Mouse (Mus musculus) retina, postnatal 1 day (tissue): ENCODE measurements around the gene Bcl2l2.

Source experiments
- DNase-seq: peaks from one replicate; pipeline ENCODE4 v3.0.0-alpha.2; 2012

Gene Bcl2l2

DNA sequence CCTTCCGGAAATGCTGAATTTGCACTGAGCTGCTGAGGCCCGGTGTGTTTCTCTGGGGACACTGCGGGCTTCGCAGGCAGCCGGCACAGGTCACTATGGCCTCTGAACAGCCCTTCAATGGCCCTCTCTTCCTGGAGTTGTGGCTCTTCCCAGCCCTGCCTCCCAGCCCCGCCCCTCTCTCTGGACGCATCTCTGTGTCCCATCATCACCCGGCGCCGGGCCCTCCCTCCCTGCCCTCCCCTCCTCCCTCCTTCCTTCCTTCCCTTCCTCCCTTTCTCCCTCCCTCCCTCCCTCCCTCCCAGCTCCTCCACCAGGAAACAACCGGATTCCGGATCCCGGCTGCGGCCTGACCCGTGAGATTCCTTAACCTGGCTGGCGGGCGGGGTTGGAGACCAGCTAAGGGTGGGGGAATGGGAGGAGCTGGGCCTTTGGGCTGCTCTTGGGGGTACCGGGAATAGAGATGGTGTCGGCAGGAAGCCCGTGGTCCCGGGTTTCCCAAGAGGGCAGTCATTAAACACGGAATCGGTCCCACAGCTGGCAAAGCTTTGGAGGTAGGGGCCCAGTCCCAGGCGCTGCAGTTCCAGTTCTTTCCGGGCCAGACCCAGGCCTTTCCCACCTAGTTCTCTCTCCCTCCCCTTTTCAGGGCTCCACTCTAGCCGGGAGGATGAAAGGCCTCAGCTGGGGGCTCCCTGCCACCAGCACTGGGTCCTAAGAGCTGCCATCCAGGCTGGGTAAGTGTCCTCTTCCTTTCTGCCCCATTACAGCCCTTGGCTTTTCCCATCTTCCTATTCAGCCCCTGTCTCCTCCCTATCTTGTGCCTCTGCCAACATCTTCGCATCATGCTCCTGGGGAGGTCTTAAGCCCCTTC lies at the start of gene Bcl2l2, which contains the start of gene Gm20521:
Gene Bcl2l2 (plus strand): TSS at position 224 of the 868 bp plus-strand sequence.
Gene Gm20521 (plus strand): TSS at position 288 of the 868 bp plus-strand sequence.
- DNase-seq: peak; percentile 94

DNA sequence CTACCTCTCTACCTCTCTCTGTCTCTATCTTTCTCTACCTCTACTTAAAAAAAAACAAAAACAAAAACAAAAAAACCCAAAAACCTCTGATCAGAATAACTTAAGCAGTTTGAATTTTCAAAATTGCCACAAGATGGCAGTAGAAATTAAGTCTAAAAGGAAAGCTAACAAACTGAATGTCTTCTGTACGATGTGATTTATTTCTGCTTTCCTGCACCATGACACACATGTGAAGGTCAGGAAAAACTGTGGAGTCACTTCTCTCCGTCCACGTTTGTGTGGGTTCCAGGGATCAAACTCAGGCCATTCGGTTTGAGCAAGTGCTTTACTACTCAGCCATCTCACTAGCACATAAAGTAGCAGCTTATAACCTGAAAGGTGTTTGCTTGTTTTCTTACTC lies 39.7 kb upstream of the Bcl2l2 start:
- peak; percentile 80 for DNase-seq

DNA sequence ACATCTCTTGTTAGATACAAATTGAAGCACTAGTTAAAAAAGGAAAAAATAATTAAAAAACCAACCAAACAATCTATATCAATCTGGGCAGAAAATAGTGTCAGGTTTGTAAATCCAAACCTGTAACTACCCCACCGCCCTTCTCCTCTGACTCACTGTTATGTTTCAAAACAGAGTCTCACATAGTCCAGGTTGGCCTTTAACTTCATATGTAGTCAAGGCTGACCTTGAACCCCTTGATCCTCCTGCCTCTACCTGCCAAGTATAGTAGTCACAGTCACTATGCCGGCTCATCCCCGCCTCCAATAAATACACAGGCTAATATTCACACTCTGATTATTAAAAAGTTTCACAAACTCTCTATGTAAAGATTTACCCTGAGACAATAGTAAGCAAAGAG lies 27.5 kb upstream of the Bcl2l2 start:
- DNase-seq: no peak

DNA sequence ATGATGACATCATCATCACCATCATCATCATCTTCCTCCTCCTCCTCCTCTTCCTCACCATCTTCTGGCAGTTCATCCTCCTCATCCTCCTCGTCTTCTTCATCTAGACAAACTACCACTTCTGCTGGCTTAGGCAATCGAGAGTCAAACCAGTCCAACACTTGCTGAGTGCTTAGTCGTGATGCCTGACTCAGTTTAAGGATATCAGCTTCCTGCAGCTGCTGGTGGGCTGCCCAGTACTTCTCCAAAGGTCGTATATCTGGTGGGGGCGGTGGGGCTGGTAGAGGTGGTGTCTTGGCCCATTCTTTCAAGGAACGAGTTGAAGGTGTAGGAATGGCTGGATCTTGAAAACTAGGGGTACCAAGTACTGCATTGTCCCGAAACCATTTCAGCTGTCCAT lies 26.5 kb upstream of the Bcl2l2 start:
- no peak for DNase-seq

DNA sequence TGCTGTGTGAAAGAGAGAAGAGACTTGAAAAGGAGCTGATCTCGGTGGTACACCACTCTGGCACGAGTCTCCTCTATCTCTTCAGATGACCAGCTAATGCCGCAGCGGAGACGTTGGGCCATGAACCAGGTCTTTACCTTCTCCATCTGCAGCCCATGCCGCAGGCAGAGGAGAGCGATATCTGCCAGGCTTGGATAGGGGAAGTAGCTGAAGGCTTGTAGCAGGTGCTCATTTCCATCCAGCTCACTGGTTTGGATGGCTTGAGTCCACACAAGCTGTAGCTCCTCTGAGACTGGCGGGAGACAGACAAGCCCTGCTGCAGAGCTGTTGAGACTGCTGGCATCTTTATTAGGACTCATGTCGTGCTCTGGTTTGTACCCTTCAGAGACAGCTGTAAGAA lies 25.3 kb upstream of the Bcl2l2 start:
- no peak for DNase-seq

DNA sequence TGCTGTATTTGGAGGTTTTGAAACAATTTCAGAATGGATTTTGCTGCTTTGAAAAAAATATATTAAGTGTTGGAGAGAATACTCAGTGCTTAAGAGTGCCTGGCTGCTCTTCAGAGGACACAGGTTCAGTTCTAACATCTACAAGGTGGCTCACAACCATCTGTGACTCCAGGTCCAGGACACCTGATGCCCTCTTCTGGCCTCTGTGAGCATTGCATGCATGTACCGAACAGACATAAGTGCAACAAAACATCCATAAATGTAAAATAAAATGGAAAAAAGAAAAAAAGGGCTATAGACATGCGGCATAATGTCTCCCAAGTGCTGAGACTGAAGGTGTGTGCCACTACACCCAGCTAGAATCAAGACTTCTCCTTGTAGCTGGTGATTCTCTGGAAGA lies 22.7 kb upstream of the Bcl2l2 start:
- peak; percentile 65 for DNase-seq

DNA sequence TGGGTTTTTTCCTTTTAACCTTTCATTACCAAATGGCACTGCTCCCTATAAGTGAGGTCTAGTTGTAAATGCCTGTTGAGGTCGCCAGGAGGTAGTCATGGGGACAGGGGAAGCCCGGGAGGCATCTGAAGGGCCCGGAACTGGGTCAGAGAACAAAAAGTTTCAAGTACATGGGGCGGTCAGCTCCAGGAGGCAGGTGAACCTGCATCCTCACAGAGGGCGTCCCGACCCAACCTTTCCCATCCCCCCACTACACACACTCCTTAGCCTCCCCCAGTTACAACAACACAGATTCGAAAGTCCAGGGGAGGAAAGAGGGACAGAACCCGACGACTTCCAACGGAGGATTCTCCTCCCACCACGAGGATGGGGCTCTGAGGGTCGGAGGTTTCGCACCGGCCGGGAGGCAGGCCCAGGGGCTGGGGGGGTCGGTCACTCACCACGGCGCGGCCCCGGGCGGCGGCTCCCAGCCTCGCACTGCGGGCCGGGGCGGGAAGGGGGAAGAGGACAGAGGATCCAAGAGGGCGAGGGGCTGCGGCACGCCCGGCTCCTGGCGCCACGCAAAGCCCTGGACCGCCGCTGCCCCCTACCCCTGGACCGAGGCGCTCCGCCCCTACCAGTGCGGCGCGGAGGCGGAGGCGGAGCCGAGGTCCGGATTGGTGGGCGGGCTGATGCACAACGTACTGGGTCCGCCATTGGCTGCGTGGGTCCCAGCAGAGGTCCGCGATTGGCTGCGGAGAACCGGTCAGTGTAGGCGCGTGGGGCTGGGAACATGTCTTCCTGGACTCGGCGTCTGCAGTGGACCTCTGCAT lies 19.5 kb upstream of the Bcl2l2 start:
- peak; percentile 96 for DNase-seq

DNA sequence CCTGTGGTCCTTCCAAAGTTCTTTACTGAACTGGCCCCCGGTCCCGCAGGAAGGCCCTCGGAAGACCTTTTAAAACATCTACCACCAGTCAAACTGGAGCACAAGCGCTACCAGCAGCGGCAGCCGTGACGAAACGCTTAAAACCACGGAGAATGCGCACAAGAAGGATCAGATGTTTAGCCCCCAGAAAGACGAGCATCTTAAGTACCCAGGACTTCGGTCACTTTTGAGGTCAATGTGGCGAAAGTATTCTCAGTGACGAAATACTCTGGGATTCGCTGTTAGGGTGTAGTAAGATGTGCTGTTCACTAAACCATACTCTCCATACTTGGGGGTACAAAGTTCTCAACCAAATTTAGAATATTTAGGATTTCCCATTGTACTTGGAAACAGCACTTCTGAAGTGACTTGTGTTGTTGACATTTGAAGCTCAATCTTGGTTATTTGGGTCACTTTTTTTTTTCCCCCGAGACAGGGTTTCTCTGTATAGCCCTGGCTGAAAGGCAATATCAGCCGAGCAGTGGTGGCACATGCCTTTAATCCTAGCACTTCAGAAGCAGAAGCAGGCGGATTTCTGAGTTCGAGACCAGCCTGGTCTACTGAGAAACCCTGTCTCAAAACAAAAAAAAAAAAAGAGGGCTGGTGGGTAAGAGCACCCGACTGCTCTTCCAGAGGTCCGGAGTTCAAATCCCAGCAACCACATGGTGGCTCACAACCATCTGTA lies 18.7 kb upstream of the Bcl2l2 start:
- peak; percentile 39 for DNase-seq

DNA sequence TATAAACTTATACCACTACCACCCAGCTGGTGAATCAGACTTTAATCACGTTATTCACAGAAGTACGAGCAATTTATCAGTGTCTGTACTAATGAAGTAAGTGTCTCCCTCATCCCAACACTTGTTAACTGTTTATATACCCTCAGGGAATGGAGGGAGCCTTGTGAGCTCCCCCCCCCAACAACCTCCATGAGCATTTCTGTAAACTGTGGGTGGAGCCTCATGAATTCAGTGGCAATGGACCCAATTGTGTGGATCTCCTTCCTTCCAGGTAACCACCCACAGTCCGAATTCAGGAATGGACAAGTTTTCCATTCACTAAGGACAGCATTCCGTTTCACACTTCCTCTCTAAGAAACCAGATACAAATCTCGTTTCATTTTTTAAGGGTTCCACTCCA lies 17.6 kb upstream of the Bcl2l2 start:
- DNase-seq: no peak

DNA sequence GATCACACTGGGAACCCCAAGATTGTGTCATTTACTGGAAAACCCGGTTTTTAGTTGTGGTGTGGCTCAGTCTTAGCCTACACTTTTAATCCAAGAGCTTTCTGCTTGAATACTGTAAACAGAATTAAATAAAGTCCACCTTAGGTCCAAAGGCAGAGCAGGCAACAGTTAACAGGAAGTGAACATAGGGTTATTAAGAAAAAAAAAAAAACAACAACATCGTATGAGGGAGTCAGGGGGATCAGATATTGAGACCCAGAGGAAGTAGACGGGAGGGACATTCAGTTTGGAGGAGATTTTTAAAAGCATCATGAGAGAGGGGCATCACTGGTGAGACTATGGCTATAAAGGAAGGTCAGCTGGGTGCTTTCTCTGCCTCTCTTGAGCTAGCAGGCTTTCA lies 16.9 kb upstream of the Bcl2l2 start:
- DNase-seq: no peak

DNA sequence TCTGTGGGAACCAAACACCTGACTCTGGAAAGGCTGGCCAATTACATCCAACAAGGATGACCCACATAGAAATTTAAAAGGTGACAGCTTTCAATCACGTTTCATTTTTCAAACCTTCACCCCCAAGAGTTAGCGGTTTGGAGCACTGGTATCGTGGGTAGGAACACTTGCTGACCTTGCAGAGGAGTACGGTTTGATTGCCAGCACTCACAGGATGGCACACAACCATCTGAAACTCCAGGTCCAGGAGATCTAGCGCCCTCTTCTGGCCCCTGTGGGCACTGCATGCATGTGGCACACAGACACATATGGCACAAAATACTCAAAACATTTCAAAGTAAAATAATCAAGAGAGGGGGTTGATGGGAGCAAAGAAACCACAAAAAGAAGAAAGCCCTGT lies 16.2 kb upstream of the Bcl2l2 start:
- peak; percentile 41 for DNase-seq

DNA sequence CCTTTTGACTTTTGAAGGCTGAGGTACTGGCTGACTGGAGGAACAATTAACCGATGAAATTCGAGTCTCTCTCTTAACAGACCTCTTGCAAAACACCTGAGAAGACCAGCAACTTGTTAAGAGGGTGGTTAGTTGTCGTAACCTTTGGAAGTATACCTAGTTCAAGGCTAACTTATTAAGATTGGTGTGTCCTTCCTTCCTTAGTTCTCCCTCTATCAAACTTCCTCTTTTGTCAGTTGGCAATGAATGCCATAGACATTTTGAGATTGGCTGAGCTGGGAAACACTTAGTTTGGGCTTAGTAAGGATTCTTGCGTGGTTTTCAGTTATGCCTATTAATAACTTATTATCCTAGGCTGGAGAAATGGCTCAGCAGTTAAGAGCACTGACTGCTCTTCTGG lies 15.2 kb upstream of the Bcl2l2 start:
- no peak for DNase-seq

DNA sequence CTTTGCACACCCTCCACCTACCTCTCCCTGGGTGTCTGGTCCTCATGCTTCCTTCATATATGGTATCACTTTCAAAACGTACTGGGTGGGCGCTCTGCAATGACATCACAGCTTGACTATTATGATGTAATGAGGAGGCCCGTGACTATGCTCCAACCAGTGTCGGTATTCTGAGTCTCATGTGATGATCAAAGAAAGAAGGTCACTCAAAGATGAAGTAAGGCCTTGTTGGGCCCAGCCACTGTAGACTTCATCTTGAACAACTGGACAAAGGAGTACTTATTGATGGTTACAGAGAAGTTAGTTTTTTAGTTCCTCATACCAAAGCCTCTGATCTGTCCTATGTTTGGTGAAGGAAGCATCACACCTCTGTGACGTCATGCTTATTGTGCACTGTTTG lies 12.3 kb upstream of the Bcl2l2 start, which contains the start of gene Homez:
Gene Homez (minus strand): TSS at position 101 of the 400 bp plus-strand sequence.
- DNase-seq: no peak

DNA sequence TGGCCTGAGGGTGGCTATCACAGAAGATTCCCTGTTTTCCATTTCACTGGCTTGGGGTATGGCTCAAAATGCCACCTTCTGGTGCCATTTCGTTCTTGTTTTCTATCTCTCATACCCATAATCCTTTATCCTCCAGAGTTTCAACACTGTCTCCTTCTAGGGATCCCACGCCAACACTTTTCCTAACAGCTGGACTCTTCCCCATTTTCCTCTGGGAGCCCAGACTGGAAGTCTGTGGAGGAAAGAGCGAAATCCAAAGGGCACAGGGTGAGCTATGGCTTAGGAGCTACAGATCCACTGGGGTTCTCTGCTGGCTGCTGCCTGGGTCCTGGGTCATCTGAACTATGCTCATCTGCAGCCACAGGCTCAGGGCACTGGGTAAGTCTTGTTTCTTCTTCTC lies 9.0 kb upstream of the Bcl2l2 start:
- DNase-seq: no peak

DNA sequence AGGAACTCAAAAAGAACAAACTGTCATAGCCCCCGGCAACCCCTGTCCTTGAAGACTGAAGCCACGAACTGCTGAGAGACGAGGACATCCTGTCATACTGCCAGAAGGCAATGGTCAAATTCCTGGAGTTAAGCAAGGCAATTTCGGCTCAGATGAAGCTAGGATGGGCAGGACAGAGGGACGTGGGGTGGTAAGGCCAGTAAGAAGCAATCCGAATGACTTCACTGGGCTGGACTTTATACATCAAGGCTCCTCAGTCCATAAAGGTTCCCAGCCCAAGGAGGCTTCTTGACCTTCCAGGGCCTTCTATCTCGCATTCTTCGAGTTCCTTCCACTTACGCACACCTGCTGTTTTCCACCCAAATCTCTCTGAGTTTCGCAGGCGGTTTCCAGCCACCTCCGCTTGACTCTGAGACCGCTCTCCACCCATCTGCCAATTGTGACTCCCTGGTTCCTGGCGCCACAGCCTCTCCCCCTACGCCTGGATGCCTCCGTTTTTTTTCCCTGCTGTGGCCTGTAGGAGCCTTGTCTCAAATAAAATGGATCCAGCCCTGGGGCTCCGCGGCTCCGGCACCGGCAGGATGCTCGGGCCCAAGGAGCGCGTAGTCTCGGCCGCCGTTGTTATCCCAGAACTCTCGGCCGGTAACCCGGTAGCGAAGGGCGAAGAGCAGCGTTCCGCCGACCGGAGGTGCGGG lies 7.2 kb upstream of the Bcl2l2 start:
- no peak for DNase-seq

DNA sequence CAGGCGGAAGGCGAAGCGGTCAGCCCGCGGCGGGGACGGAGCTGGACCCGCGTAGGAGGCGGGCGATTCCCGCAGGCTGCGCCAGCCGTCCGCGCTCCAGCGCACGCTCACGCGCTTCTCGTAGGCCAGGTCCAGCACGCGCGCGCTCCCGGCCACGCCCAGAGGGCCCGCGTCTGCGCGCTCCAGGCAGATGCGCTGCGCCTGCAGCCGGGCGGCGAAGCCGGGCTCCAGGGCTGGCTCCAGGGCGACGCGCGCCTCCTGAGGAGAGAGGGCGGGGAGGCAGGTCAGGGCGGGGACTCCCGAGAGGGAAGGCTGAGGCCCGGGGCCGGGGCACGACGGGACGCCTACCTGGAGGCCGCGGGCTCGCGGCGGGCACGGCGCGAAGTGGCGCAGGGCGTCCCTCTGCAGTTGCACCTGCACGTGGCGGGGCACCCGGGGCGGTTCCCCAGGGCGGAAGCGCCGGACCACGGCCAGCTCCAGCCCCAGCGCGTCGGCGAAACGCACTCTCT lies 6.6 kb upstream of the Bcl2l2 start:
- peak; percentile 95 for DNase-seq

DNA sequence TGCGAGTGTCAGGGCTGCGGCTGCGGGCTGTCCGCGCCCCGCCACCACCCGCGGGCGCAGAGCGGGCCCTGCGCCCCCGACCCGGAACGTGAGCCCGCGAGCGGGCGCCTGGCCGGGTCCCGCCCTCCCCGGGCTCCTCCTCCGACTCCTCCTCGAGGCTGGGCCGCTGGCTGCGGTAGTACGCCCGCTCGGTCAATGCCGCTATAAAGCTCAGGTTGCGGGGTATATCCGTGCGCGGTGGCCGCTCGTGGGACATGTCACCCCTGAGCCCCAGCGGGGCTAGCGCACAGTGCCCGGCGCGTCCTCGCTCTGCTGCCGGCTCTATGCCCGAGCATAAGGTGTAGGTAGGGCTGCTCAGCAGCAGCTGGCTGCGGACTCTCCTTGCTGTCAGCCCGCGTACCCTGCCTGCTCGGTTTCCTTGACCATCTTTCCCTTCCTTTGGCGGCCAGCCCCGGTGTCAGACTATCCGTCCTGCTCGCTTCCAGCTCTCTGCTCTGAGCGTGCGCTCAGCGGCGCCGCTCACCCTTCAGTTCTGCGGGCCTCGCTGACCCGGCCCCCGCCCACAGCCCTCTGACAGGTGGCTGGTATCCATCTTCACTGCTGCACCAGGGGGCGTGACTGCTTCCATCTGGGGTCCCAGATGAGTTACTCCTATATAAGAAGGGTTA lies 6.0 kb upstream of the Bcl2l2 start, which contains the start of gene Ppp1r3e:
Gene Ppp1r3e (minus strand): TSS at position 503 of the 668 bp plus-strand sequence.
- peak; percentile 79 for DNase-seq

DNA sequence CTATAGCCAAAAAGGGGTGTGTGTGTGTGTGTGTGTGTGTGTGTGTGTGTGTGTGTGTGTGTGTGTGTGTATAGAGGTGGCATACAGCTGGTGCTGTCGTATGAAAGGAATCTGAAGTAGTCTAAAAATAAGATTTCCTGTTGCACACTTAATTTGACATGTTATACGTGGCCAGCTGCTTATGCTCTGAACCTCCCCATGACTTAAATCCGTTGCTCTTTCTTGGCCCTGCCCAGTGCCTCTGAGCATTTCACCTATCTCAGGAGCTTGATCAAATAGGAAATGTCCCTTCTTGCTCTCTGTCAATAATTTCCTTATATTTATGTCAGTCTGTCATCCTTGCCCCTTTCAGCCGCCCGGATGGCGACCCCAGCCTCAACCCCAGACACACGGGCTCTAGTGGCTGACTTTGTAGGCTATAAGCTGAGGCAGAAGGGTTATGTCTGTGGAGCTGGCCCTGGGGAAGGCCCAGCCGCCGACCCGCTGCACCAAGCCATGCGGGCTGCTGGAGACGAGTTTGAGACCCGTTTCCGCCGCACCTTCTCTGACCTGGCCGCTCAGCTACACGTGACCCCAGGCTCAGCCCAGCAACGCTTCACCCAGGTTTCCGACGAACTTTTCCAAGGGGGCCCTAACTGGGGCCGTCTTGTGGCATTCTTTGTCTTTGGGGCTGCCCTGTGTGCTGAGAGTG lies 990 bp downstream of the Bcl2l2 start:
- DNase-seq: no peak

DNA sequence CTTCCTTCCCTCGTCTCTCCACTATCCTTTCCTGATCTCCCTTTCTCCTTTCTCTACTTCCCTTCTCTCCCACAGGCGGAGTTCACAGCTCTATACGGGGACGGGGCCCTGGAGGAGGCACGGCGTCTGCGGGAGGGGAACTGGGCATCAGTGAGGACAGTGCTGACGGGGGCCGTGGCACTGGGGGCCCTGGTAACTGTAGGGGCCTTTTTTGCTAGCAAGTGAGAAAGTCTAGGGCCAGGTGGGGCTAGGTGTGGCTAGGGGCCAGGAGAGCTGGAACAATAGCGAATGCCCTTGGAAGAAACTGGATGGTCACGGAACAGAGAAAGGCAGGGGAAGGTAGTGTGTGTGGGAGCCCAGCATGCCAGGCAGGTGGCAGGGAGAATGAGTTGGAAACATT lies 2.1 kb downstream of the Bcl2l2 start:
- no peak for DNase-seq

DNA sequence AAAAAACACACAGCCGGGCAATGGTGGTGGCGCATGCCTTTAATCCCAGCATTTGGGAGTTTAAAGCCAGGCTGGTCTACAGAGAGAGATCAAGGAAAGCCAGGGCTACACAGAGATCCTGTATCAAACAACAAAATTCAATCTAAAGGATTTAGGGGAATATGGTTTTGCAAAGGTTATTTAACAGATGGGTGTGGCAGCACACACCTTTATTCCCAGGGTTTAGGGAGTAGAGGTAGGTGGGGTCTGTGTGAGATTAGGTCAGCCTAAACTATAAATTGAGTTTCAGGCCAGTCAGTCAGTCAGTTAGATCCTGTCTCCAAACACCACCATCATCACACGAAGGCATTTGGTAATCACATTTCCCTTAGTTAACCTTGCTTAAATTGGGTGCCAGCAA lies 9.0 kb downstream of the Bcl2l2 start, which contains the start of gene Pabpn1:
Gene Pabpn1 (plus strand): TSS at position 301 of the 400 bp plus-strand sequence.
- DNase-seq: no peak

DNA sequence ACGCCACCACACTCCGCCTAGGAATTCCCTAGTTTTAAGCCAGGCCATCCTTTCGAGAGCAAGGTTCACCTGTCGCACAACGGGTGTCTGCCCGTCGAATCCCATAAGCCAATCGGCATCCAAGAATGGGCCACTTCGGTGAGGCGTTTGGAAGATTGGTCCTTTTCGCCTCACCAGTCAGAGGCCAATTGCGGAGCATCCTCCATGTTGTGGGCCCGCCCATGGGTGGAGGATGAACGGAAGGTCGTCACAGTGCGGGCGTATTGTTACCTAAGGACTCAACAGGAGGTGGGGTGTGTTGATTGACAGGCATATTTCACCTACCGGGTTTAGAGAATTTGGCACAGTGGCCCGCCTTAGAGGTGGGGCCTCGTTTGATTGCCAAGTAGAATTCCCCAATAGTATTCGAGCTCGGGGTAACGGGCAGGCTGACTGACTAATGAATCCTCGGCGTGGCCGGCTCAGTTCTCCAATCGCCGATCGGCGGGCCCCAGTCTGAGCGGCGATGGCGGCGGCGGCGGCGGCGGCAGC lies 10.5 kb downstream of the Bcl2l2 start:
- DNase-seq: peak; percentile 100
